Mouse (Mus musculus): Measurements from ENCODE around the gene Tert. TPM values are rescaled to one million over a fixed set of nuclear protein-coding genes. Genes with fewer than 3 reads are reported as not detected.

Tert gene
- not detected for total RNA-seq (2023)

GRCm38 (mm10) chr13:73626745-73627549 lies at the start of gene Tert:
TSS of gene Tert (plus strand) at chr13:73626911.

GRCm38 (mm10) chr13:73603522-73604155 lies 23.1 kb upstream of the Tert start, which contains the start of gene Clptm1l:
TSS of gene Clptm1l (plus strand) at chr13:73604006.

GRCm38 (mm10) chr13:73677853-73678252 lies 51.1 kb downstream of the Tert start, which contains the start of gene Slc6a18:
TSS of gene Slc6a18 (minus strand) at chr13:73678023.

Other genes with a start within 250 kb of the Tert start
- gene Lpcat1, start 159.7 kb upstream of the Tert start, total RNA-seq (2023): 10 to 100 TPM; 32.4 to 38.4 TPM
- not detected for gene Slc6a3, start 90.2 kb upstream of the Tert start, total RNA-seq (2023)
- 100 to 1,000 TPM; 113 to 143 TPM for gene Clptm1l, start 22.9 kb upstream of the Tert start, total RNA-seq (2023)
- gene Slc6a18, start 51.1 kb downstream of the Tert start, total RNA-seq (2023): not detected
- gene Slc6a19, start 78.0 kb downstream of the Tert start, total RNA-seq (2023): 1 to 10 TPM in 1 of 2 experiments, not detected in 1; 1.2 TPM
- 10 to 100 TPM; 21.9 to 26.2 TPM for gene Slc12a7, start 106.2 kb downstream of the Tert start, total RNA-seq (2023)
- gene Nkd2, start 220.7 kb downstream of the Tert start, total RNA-seq (2023): not detected

All from monocyte, adult 59 days (primary cell).